Mouse (Mus musculus) left cerebral cortex, postnatal 14 days (tissue): ENCODE results near the gene Trp53tg5. TPM values are rescaled to one million over a fixed set of nuclear protein-coding genes. Genes with fewer than 3 reads are reported as not detected.

Experiments used
- DNase-seq, 2 experiments: peaks; one replicate each; pipeline ENCODE4 v3.0.0; 2021 to 2022; ENCODE audit warnings: low spot score in 2 of 2, mixed read lengths in 1 of 2
- intact Hi-C: fragments of 180-260 bp; cut with DNase I; formaldehyde crosslinking; loops from one replicate; pipeline ENCODE4 v1.15.1; 2025
- total RNA-seq, 2 experiments: library from RNA; stranded (reverse); gene quantifications; 2 replicates each; pipeline ENCODE4 v1.2.3; 2021

Trp53tg5 gene
- total RNA-seq, 2 experiments from 2014 or later, result not detected

DNA sequence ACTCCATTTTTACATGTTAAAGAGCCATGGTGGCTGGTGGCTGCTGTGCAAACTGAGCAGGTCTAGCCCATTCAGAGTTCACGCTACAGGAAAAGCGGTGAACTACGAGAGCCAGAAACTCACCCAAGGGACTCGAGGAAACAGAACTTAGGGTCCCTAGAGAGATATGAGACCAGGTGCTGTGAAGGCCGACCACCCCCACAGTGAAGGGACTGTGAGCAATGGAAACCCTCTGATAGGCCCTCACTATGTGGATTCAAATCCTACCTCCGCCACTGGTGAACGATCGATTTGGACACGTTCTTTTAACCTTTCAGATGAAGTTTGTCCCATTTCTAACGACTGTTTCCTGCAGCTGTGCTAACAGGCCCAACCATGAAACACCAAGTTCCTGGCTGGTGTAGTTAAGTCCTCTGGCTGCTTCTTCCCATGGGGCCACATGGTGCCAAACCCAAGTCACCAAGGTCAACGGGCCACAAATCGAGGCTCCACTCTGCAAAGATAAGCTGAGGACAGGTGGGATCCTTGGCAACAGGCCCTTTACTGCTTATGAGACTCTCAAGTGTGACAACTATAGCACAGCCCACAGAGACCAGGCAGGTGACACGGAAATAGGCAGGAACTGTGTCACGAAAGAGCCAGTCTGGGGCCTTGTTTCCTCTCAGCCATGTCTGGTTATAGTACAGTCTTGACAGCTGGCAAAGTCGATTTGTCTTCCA, 50.7 kb downstream of the Trp53tg5 start:
- intact Hi-C loops, result no loop called here
- no peak for DNase-seq

GRCm38 (mm10) chr2:164421979-164422378, 51.5 kb downstream of the Trp53tg5 start:
- DNase-seq, result no peak
- intact Hi-C loops, result no loop called here

GRCm38 (mm10) chr2:164421306-164421705, 52.2 kb downstream of the Trp53tg5 start:
- DNase-seq, result no peak
- intact Hi-C loops, result no loop called here

Other genes with a start within 250 kb of the Trp53tg5 start
- not detected for gene Svs2, start 235.3 kb downstream of the Trp53tg5 start, total RNA-seq
- not detected for gene Svs3b, start 217.1 kb downstream of the Trp53tg5 start, total RNA-seq
- not detected for gene Svs4, start 195.3 kb downstream of the Trp53tg5 start, total RNA-seq
- gene Svs3a, start 184.5 kb downstream of the Trp53tg5 start, total RNA-seq, result not detected
- not detected for gene Svs6, start 157.0 kb downstream of the Trp53tg5 start, total RNA-seq
- not detected for gene Svs5, start 141.0 kb downstream of the Trp53tg5 start, total RNA-seq
- not detected for gene Slpi, start 84.6 kb downstream of the Trp53tg5 start, total RNA-seq
- under 1 TPM; 0.32 to 0.42 TPM for gene Rbpjl, start 70.6 kb downstream of the Trp53tg5 start, total RNA-seq
- gene Matn4, start 68.6 kb downstream of the Trp53tg5 start, total RNA-seq, result 10 to 100 TPM; 13.4 to 15.0 TPM
- 10 to 100 TPM; 60.0 to 79.0 TPM for gene Sdc4, start 29.8 kb downstream of the Trp53tg5 start, total RNA-seq
- 10 to 100 TPM; 38.0 to 44.4 TPM for gene Sys1, start 16.8 kb downstream of the Trp53tg5 start, total RNA-seq
- 10 to 100 TPM in 1 of 2 experiments, 1 to 10 TPM in 1; 1.9 to 12.2 TPM for gene Gm20458, start 12.8 kb downstream of the Trp53tg5 start, total RNA-seq
- gene Dbndd2, start 12.4 kb upstream of the Trp53tg5 start, total RNA-seq, result 100 to 1,000 TPM; 112 to 116 TPM
- 100 to 1,000 TPM; 115 to 122 TPM for gene Pigt, start 23.8 kb upstream of the Trp53tg5 start, total RNA-seq
- 1 to 10 TPM; 1.0 to 1.6 TPM for gene Wfdc2, start 88.7 kb upstream of the Trp53tg5 start, total RNA-seq
- gene Spint3, start 99.7 kb upstream of the Trp53tg5 start, total RNA-seq, result not detected
- gene Wfdc6a, start 111.7 kb upstream of the Trp53tg5 start, total RNA-seq, result under 1 TPM; 0.72 to 0.92 TPM
- not detected for gene Eppin, start 119.9 kb upstream of the Trp53tg5 start, total RNA-seq
- not detected for gene Wfdc6b, start 139.8 kb upstream of the Trp53tg5 start, total RNA-seq
- not detected for gene Wfdc8, start 139.9 kb upstream of the Trp53tg5 start, total RNA-seq
- gene Wfdc16, start 165.1 kb upstream of the Trp53tg5 start, total RNA-seq, result not detected
- gene Wfdc10, start 182.3 kb upstream of the Trp53tg5 start, total RNA-seq, result not detected
- gene Wfdc9, start 182.9 kb upstream of the Trp53tg5 start, total RNA-seq, result not detected
- not detected for gene Wfdc11, start 200.4 kb upstream of the Trp53tg5 start, total RNA-seq
- not detected for gene Wfdc13, start 211.4 kb upstream of the Trp53tg5 start, total RNA-seq
- gene Spint4, start 224.8 kb upstream of the Trp53tg5 start, total RNA-seq, result not detected
- gene Spint5, start 241.6 kb upstream of the Trp53tg5 start, total RNA-seq, result not detected